In the genomic region with DNA sequence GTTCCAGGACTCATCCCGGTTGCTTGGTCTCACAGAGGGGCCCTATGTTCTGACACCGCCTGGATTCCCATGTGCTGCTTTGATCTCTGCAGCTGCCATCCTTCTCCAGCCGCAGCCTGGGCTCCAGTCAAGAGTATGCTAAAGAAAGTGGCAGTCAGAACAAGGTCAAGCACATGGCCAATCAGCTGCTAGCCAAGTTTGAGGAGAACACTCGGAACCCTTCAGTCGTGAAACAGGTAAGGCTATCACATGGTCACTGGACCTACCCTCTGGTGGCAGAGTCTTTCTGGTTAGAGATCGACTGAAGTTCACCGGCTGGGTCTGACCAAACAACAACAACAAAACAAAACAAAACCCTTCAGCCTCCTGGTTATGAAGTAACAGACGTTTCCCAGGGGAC, we compare ENCODE assay signal across 20 mouse cellular contexts.
DNase-seq lines count a peak whose midpoint lies in the region; ATAC-seq and TF ChIP-seq lines count a peak whose summit lies in the region.
"Had no signal": no experiment of that assay in that cellular context is flagged by ENCODE, and none has a peak within 500 bp of the region (broad histone marks: within the 10 kb centered on the region; RNA-seq: fewer than 3 reads in every experiment).

No protein-coding gene starts in this region.

- DNase-seq in heart, adult 2 months, result no peak
- peak; percentile 59 for DNase-seq in kidney, adult 2 months
- no peak for DNase-seq in kidney, postnatal 4 days
- DNase-seq in retina, postnatal 1 day, result peak; percentile 38
- DNase-seq in retina, embryonic 14.5 days (ENCODE audit: low spot score), result no peak
- no peak for DNase-seq in ovary, postnatal 10 days (ENCODE audit: low spot score)
- DNase-seq in cerebellum, adult 2 months, result no peak
- DNase-seq: adrenal gland, postnatal 10 days; cerebellum, postnatal 10 days; forebrain, postnatal 0 days; liver, postnatal 0 days; right cerebral cortex, postnatal 25 days; thymus, adult 18-20 months had no signal

- 0 out of 2 replicates have a peak, but pooled peaks have one; percentile 11 for TF ChIP-seq CTCF in heart, adult 2 months (IDR thresholded peaks at IDR 0.05)
- no peak for TF ChIP-seq CTCF in kidney, adult 2 months (conservative IDR thresholded peaks at IDR 0.05; ENCODE audit: insufficient read depth, insufficient read length, low read depth, low read length)
- TF ChIP-seq CTCF in cerebellum, adult 2 months (IDR thresholded peaks at IDR 0.05; ENCODE audit: borderline replicate concordance, insufficient read depth, low read depth, low read length), result no peak

- no peak overlapping the region for H3K4me2 ChIP-seq in heart, embryonic 11.5 days
- H3K4me2 ChIP-seq: hindbrain, embryonic 13.5 days; midbrain, embryonic 13.5 days; neural tube, embryonic 13.5 days had no signal

- intact Hi-C loops in heart, adult 2 months (cut with DNase I), result no loop called here

- H3K9me3 ChIP-seq in heart, embryonic 11.5 days (replicated peaks; ENCODE audit: control insufficient read depth, low read length), result no peaks in the 10 kb centered on the region
- H3K9me3 ChIP-seq: hindbrain, embryonic 13.5 days; limb, embryonic 10.5 days; midbrain, embryonic 13.5 days; neural tube, embryonic 13.5 days had no signal

- ATAC-seq in heart, embryonic 11.5 days (replicated peaks; ENCODE audit: insufficient number of reproducible peaks, low FRiP score, low TSS enrichment), result no peak
- ATAC-seq: CD4-positive, CD25-positive, alpha-beta regulatory T cell, adult 4 months; forebrain, postnatal 0 days; liver, postnatal 0 days; midbrain, embryonic 13.5 days had no signal

- peaks cover 2% of the 10 kb centered on the region for H3K4me1 ChIP-seq in heart, adult 2 months (ENCODE audit: control insufficient read depth, insufficient read depth, low read length)
- peaks cover 22% of the 10 kb centered on the region for H3K4me1 ChIP-seq in heart, embryonic 11.5 days (ENCODE audit: control insufficient read depth, insufficient read depth, low read length)
- H3K4me1 ChIP-seq in kidney, adult 2 months (ENCODE audit: control insufficient read depth, insufficient read depth, low read length), result no peaks in the 10 kb centered on the region
- peaks cover 19% of the 10 kb centered on the region for H3K4me1 ChIP-seq in cerebellum, adult 2 months (ENCODE audit: control insufficient read depth, insufficient read depth, low read length)

- no peak overlapping the region for H3K9ac ChIP-seq in heart, adult 2 months (ENCODE audit: low read depth, low read length)
- H3K9ac ChIP-seq in heart, embryonic 11.5 days (ENCODE audit: low read depth, low read length), result no peak overlapping the region
- H3K9ac ChIP-seq: forebrain, postnatal 0 days; hindbrain, embryonic 13.5 days; liver, postnatal 0 days; midbrain, embryonic 13.5 days; neural tube, embryonic 13.5 days had no signal

- no peak for TF ChIP-seq POLR2A in heart, adult 2 months (IDR thresholded peaks at IDR 0.05; ENCODE audit: insufficient read depth, low read depth, low read length)
- no peak for TF ChIP-seq POLR2A in kidney, adult 2 months (IDR thresholded peaks at IDR 0.05; ENCODE audit: low read depth, low read length)
- no peak for TF ChIP-seq POLR2A in cerebellum, adult 2 months (IDR thresholded peaks at IDR 0.05; ENCODE audit: borderline replicate concordance, insufficient read depth, low read length)

- WGBS in heart, adult 2 months, result 69% methylated on average over 8 of the region's 8 CpGs
- WGBS in heart, embryonic 11.5 days (ENCODE audit: insufficient replicate concordance), result 67% methylated on average over 8 of the region's 8 CpGs
- 59% methylated on average over 8 of the region's 8 CpGs for WGBS in kidney, adult 2 months
- WGBS in cerebellum, adult 2 months, result 58% methylated on average over 8 of the region's 8 CpGs

- H3K27ac ChIP-seq in heart, adult 2 months, result no peak overlapping the region
- H3K27ac ChIP-seq in heart, embryonic 11.5 days (ENCODE audit: low read depth, low read length), result no peak overlapping the region
- no peak overlapping the region for H3K27ac ChIP-seq in kidney, adult 2 months (ENCODE audit: insufficient read depth, low read depth, low read length)
- H3K27ac ChIP-seq in cerebellum, adult 2 months (ENCODE audit: insufficient read depth, low read length), result no peak overlapping the region
- H3K27ac ChIP-seq: hindbrain, embryonic 13.5 days; limb, embryonic 10.5 days; midbrain, embryonic 13.5 days; neural tube, embryonic 13.5 days had no signal

- H3K36me3 ChIP-seq in heart, adult 2 months (ENCODE audit: control insufficient read depth, insufficient read depth, low read length), result no peaks in the 10 kb centered on the region; the same call in 1 of the 2 replicates
- peaks cover 41% of the 10 kb centered on the region for H3K36me3 ChIP-seq in heart, embryonic 11.5 days (ENCODE audit: control insufficient read depth, insufficient read depth, low read length)
- H3K36me3 ChIP-seq in kidney, adult 2 months (ENCODE audit: control insufficient read depth, insufficient read depth, low read length), result no peaks in the 10 kb centered on the region
- H3K36me3 ChIP-seq: hindbrain, embryonic 13.5 days; limb, embryonic 10.5 days; midbrain, embryonic 13.5 days; neural tube, embryonic 13.5 days had no signal

- H3K4me3 ChIP-seq in heart, adult 2 months, result no peak overlapping the region
- no peak overlapping the region for H3K4me3 ChIP-seq in heart, embryonic 11.5 days (ENCODE audit: low read depth, low read length)
- no peak overlapping the region for H3K4me3 ChIP-seq in kidney, adult 2 months (ENCODE audit: insufficient read depth, low read depth, low read length)
- no peak overlapping the region for H3K4me3 ChIP-seq in cerebellum, adult 2 months (replicated peaks; ENCODE audit: insufficient read depth, low read depth, low read length)
- H3K4me3 ChIP-seq: hindbrain, embryonic 13.5 days; limb, embryonic 10.5 days; midbrain, embryonic 13.5 days; neural tube, embryonic 13.5 days had no signal

- H3K27me3 ChIP-seq in heart, adult 2 months (ENCODE audit: control insufficient read depth, insufficient read depth, low read length), result no peaks in the 10 kb centered on the region
- no peaks in the 10 kb centered on the region for H3K27me3 ChIP-seq in heart, embryonic 11.5 days (ENCODE audit: control insufficient read depth, insufficient read depth, low read length)
- no peaks in the 10 kb centered on the region for H3K27me3 ChIP-seq in kidney, adult 2 months (replicated peaks; ENCODE audit: control insufficient read depth, insufficient read depth, low read length)
- no peaks in the 10 kb centered on the region for H3K27me3 ChIP-seq in cerebellum, adult 2 months (ENCODE audit: control insufficient read depth, insufficient read depth, low read length)
- H3K27me3 ChIP-seq: hindbrain, embryonic 13.5 days; midbrain, embryonic 13.5 days; neural tube, embryonic 13.5 days; Patski had no signal

- no peak for TF ChIP-seq EP300 in heart, adult 2 months (IDR thresholded peaks at IDR 0.05; ENCODE audit: insufficient read depth, low read depth, low read length)

- no peaks in the 10 kb centered on the region for H3K79me2 ChIP-seq in heart, adult 2 months (replicated peaks; ENCODE audit: control insufficient read depth, insufficient read depth, low read length)

Comparison
In these comparisons a context has a peak if more than half of its experiments do, and no peak if none do; other contexts are left out.
1. DNase-seq: peak in kidney, adult 2 months (single experiment) and retina, postnatal 1 day (single experiment); none in heart, adult 2 months (0 of 2), kidney, postnatal 4 days (0 of 2), retina, embryonic 14.5 days (single experiment), ovary, postnatal 10 days (single experiment) and cerebellum, adult 2 months (0 of 2).